Mouse (Mus musculus): ENCODE results near the gene Alad.
A peak's percentile ranks its signal among the peaks of the same experiment; 100 is the strongest.
"Not testable (repeated sequence)": the region's sequence is repeated elsewhere in the genome, so short reads cannot be mapped to it uniquely, and the experiment has no call there.

Alad gene

GRCm38 (mm10) chr4:62484928-62485327 lies 34.8 kb downstream of the Alad start:
- DNase-seq: no peak

- peak; percentile 37 for DNase-seq
Observed at GRCm38 (mm10) chr4:62480709-62481605, 38.8 kb downstream of the Alad start.

- DNase-seq: peak; percentile 80
Observed at GRCm38 (mm10) chr4:62479937-62480708, 39.6 kb downstream of the Alad start, which contains the start of gene Bspry. Gene Bspry, plus strand, starts transcription at chr4:62480053.

DNA sequence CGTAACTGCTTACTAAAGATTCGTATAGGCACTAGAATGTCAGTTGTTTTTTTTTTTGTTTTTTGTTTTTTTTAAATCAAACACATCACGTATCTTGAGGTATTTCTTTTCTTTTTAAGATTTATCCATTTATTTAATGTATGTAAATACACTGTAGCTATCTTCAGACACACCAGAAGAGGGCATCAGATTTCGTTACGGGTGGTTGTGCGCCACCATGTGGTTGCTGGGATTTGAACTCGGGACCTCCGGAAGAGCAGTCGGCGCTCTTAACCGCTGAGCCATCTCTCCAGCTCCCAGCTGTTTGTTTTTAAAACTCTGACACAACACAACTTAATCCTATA lies 40.2 kb downstream of the Alad start:
- DNase-seq: not testable (repeated sequence)

- no peak for DNase-seq
Observed at GRCm38 (mm10) chr4:62477542-62478244, 42.0 kb downstream of the Alad start.

DNA sequence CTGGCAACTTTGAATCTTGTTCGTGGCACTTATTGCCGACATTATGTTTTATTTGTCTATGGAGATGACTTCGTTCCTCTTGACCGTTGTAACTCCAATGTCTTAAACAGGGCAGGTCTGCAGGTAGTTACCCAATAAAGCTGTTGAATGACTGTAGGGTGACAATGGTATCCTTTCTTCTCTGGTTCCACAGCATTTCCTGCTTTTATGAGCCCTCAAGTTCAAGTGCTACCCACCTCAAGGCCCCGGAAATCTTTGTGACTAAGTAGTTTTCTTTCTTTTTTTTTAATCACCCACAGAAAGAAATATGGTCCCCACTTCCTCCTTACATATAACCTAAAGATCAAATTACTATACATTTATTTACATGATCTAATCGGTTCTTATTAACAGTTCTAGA lies 43.9 kb downstream of the Alad start:
- no peak for DNase-seq

DNA sequence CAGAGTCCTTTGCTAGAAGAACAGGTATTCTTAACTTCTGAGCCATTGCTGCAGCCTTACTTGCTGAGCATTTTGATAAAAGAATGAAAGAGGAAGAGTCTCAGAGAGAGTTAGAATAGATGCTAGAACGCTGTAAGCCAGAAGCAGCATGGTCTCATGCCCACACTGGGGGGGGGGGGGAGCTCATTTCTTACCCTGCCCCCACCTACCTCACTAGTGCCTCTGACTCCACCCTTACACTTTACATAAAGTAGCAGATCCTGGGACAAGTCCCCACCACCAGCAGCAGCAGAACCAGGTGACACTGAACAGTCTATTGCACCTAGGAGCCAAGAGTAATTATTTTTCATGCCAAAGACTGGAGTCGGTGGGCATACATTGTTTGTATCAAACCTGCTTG lies 44.6 kb downstream of the Alad start:
- DNase-seq: no peak

GRCm38 (mm10) chr4:62472071-62472470 lies 47.6 kb downstream of the Alad start:
- DNase-seq: no peak

GRCm38 (mm10) chr4:62470598-62471051 lies 49.1 kb downstream of the Alad start, which contains the start of gene Wdr31:
Gene Wdr31, minus strand, starts transcription at chr4:62470896.
- peak; percentile 86 for DNase-seq

GRCm38 (mm10) chr4:62468158-62468557 lies 51.6 kb downstream of the Alad start:
- DNase-seq: no peak

DNA sequence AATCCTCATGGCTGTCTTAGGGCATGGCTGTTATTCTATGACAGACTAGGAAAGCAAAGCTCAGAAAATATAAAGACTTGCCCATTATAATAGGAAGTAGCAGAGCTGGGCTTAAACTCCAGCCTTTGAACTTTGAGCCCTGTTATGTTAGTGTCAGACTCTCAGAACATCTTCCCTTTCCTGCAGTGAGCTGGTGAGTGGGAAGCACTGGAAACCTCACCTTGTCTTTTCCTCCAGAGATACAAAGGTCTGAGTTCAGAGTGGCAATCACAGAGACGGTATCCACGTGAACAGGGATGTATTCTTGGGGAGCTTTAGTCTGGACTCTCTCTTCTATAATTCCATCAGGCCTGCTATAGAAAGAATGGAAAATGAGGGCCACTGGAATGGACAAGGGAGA lies 56.6 kb downstream of the Alad start:
- no peak for DNase-seq

DNA sequence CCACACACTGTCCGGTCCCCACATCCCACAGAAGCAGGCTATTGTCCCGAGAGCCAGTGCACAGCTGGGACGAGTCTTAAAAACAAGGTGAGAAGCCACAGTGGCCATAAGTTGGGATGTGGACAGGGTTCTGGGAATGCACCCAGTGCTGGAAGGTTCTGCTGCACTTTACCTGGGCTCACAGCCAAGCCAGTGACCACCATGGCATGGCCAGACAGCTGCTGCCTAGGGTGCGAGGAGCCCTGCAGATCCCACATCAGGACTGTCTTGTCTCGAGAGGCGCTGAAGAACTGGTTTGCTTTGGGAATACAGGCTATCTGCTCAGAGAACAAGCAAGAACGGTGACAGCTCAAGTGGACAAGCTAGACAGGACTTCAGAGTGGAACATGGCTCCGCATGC lies 59.4 kb downstream of the Alad start:
- no peak for DNase-seq

All from kidney, adult 18-20 months (tissue).